Mouse (Mus musculus): ENCODE measurements around the gene Cd160. TPM values are rescaled to one million over a fixed set of nuclear protein-coding genes. Genes with fewer than 3 reads are reported as not detected.

Gene Cd160
- total RNA-seq, 1 experiment from 2014 or later, result not detected

DNA sequence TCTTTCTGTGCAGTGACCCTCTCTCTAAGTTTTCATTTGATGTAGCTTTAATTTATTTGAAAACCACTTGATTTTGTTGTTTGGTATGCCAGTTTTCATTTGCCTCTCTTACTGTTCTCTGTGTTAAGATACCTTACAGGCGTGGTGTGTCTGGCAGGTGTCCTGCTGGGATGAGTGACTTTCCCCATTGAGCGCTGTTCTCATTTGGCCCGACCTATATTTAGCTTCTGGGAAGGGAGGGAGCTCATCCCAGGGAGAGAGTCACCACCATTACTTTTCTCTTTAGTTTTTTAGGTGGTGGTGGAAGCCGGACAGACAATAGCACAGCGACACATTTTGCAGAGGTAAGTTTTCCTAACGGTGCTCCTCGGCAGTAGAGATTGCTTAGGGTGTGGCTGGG lies 71.5 kb downstream of the Cd160 start:
- no peak for DNase-seq

DNA sequence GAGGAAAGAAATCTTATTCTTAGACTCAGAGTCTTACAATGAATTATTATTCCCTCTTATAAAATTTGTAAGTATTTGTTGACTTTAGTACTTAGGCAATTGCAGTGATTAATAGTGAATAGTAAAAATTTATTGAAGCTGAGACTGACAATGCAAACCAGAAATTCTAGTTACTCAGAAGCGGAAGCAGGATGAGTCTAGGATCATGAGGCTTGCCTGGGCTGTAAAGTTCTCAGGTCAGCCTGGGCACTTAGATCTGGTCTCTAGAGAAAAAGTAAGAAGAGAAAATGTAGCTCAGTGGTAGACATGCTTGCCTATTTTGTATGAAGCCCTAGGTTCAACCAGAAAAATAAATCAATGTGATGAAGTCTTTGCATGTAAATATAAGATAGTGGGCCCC lies 73.2 kb downstream of the Cd160 start:
- DNase-seq, result no peak

Other genes with a start within 250 kb of the Cd160 start
- gene Polr3gl, start 235.2 kb downstream of the Cd160 start, total RNA-seq (2021), result 35.0 and 36.1 TPM in 2 replicates
- 0.49 and 0.70 TPM in 2 replicates for gene Ankrd34a, start 232.7 kb downstream of the Cd160 start, total RNA-seq (2021)
- gene Lix1l, start 228.2 kb downstream of the Cd160 start, total RNA-seq (2021), result 29.1 and 29.6 TPM in 2 replicates
- gene Rbm8a, start 199.4 kb downstream of the Cd160 start, total RNA-seq (2021), result 95.0 and 98.6 TPM in 2 replicates
- 43.6 and 45.6 TPM in 2 replicates for gene Pex11b, start 194.0 kb downstream of the Cd160 start, total RNA-seq (2021)
- gene Gm42957, start 193.9 kb downstream of the Cd160 start, total RNA-seq (2021), result 0.19 and 0.34 TPM in 2 replicates
- gene Itga10, start 183.8 kb downstream of the Cd160 start, total RNA-seq (2021), result 1.6 and 2.6 TPM in 2 replicates
- 1.7 and 2.9 TPM in 2 replicates for gene Ankrd35, start 159.2 kb downstream of the Cd160 start, total RNA-seq (2021)
- 21.3 and 31.9 TPM in 2 replicates for gene Pias3, start 133.0 kb downstream of the Cd160 start, total RNA-seq (2021)
- gene Nudt17, start 120.8 kb downstream of the Cd160 start, total RNA-seq (2021), result 3.6 and 4.1 TPM in 2 replicates
- gene Polr3c, start 101.7 kb downstream of the Cd160 start, total RNA-seq (2021), result 26.4 and 33.4 TPM in 2 replicates
- 33.5 and 34.2 TPM in 2 replicates for gene Rnf115, start 101.7 kb downstream of the Cd160 start, total RNA-seq (2021)
- gene Pdzk1, start 67 bp downstream of the Cd160 start, total RNA-seq (2021), result 0.26 and 4.2 TPM in 2 replicates
- gene Gja5, start 75.3 kb upstream of the Cd160 start, total RNA-seq (2021), result 3.4 and 4.0 TPM in 2 replicates
- gene Gpr89, start 76.0 kb upstream of the Cd160 start, total RNA-seq (2021), result 27.0 and 29.2 TPM in 2 replicates
- not detected in 2 replicates for gene Gja8, start 96.7 kb upstream of the Cd160 start, total RNA-seq (2021)